Mouse (Mus musculus): ENCODE data around the gene Olfr548-ps1. TPM values are rescaled to one million over a fixed set of nuclear protein-coding genes. Genes with fewer than 3 reads are reported as not detected.
"Not testable (repeated sequence)": the region's sequence is repeated elsewhere in the genome, so short reads cannot be mapped to it uniquely, and the experiment has no call there.

Olfr548-ps1 gene
- polyA plus RNA-seq (2015; fragmentation: Nextera tagmentation; extraction: Ambion mirVana) = not detected in 2 replicates

DNA sequence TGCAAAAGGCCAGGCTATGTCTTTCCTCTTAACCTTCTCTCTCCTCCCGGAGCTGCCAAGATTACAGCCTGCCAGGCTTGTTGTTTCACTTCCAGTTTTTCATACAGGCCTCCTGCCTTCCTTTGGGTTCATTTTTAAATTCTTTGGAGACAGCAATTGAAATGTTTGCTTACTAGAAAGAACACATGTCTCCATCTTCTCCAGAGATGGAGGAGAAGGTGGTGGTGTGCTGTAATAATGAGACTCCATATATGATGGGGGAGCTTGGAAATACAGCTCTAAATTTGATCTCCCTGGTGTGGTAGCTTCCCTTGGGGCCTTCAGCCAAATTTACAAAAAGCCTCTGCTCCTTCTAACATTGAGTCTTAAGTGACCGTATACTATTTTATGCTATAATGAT lies at the start of gene Olfr548-ps1:
Olfr548-ps1 (plus strand) TSS at position 301 of the 400 bp plus-strand sequence.
- Histone ChIP-seq H3K36me3 (ENCODE audit: control insufficient read depth, insufficient read depth) (no peaks in the 10 kb centered on the region), H3K4me1 (ENCODE audit: control insufficient read depth, low read depth, low read length) (no peaks in the 10 kb centered on the region), H3K4me3 (ENCODE audit: low read depth, low read length) (no peak within 1 kb of the TSS), H3K4me2 (ENCODE audit: low read depth, low read length) (no peak within 1 kb of the TSS), H3K9me3 (replicated peaks; ENCODE audit: control insufficient read depth, low read length) (no peaks in the 10 kb centered on the region), H3K27ac (ENCODE audit: low read length) (no peak within 1 kb of the TSS), H3K9ac (ENCODE audit: low read depth, low read length) (no peak within 1 kb of the TSS), H3K27me3 (ENCODE audit: control insufficient read depth, insufficient read depth, low read depth, low read length) (no peaks in the 10 kb centered on the region)
- no peak for ATAC-seq (ENCODE audit: low read depth)
- 59% methylated on average over 2 of the region's 2 CpGs for WGBS (ENCODE audit: insufficient replicate concordance)

DNA sequence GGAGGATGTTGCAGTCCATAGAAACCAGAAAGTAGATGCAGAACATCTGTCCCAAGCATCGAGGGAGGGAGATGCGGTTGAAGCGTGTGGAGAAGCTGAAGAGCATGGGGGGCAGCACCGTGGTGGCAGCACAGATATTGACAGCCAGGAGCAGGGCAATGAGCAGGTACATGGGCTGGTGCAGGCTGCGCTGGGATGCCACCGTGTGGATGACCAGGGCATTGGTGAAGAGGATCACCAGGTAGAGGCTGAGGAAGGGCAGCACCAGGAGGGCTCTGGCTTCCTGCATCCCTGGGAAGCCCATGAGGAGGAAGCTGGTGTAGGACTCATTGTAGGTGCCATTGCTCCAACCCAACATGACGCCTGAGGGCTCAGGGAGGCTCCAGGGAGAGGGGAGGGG lies 46.3 kb upstream of the Olfr548-ps1 start:
- not testable (repeated sequence) for H3K27ac ChIP-seq (ENCODE audit: low read length); H3K36me3 ChIP-seq (ENCODE audit: control insufficient read depth, insufficient read depth); H3K9ac ChIP-seq (ENCODE audit: low read depth, low read length); ATAC-seq (ENCODE audit: low read depth); H3K9me3 ChIP-seq (replicated peaks; ENCODE audit: control insufficient read depth, low read length); H3K4me3 ChIP-seq (ENCODE audit: low read depth, low read length); H3K27me3 ChIP-seq (ENCODE audit: control insufficient read depth, insufficient read depth, low read depth, low read length); H3K4me1 ChIP-seq (ENCODE audit: control insufficient read depth, low read depth, low read length); H3K4me2 ChIP-seq (ENCODE audit: low read depth, low read length)
- 48% methylated on average over 7 of the region's 7 CpGs for WGBS (ENCODE audit: insufficient replicate concordance)

DNA sequence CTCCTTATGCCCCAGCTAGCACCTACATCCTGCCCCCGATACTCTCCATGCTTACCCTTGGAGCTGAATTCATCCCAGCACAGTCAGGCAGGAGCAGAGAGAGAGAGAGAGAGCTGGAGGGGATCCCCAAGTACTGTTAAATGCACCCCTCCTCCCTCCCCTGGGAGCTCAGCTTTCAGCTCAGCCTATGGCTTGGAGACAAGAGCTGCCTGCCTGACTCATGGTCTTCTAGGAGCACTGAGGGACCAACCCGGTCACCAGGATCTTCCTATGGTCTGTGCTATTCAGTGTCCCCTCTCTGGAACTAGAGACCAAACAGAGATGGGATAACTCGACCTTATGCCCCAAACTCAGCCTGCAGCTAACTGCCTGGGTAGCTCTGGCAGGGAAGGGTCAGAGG lies 41.2 kb upstream of the Olfr548-ps1 start, which contains the start of gene Olfr545:
Olfr545 (minus strand) TSS at position 101 of the 400 bp plus-strand sequence.
- Histone ChIP-seq H3K4me2 (ENCODE audit: low read depth, low read length) (no peak within 1 kb of the TSS), H3K4me1 (ENCODE audit: control insufficient read depth, low read depth, low read length) (no peaks in the 10 kb centered on the region), H3K27ac (ENCODE audit: low read length) (no peak within 1 kb of the TSS), H3K9ac (ENCODE audit: low read depth, low read length) (no peak within 1 kb of the TSS), H3K27me3 (ENCODE audit: control insufficient read depth, insufficient read depth, low read depth, low read length) (no peaks in the 10 kb centered on the region), H3K36me3 (ENCODE audit: control insufficient read depth, insufficient read depth) (no peaks in the 10 kb centered on the region), H3K9me3 (replicated peaks; ENCODE audit: control insufficient read depth, low read length) (no peaks in the 10 kb centered on the region), H3K4me3 (ENCODE audit: low read depth, low read length) (no peak within 1 kb of the TSS)
- 44% methylated on average over 3 of the region's 3 CpGs for WGBS (ENCODE audit: insufficient replicate concordance)
- no peak for ATAC-seq (ENCODE audit: low read depth)

DNA sequence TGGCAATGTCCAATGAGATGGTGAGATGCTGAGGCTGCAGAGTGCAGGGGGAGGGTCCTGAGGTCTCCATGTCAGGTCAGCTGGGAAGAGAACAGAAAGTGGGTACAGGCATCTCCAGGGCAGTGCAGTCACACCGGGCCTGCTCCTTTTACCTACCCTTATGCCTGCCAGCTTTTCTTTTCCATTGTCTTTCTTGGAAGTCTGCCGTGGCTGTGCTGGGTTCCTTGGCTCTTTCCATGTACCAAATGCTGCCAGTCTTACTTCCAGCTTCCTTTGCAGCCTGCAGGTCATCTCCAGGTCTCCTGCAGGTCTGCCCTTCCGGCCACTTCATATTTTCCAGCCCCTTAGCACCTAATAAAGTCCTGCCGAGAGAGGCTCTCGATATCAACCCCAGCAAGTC lies 38.7 kb upstream of the Olfr548-ps1 start:
- H3K27ac ChIP-seq (ENCODE audit: low read length) = no peak overlapping the region
- no peaks in the 10 kb centered on the region for H3K4me1 ChIP-seq (ENCODE audit: control insufficient read depth, low read depth, low read length)
- no peak overlapping the region for H3K4me2 ChIP-seq (ENCODE audit: low read depth, low read length)
- H3K4me3 ChIP-seq (ENCODE audit: low read depth, low read length) = no peak overlapping the region
- WGBS (ENCODE audit: insufficient replicate concordance) = 63% methylated on average over 5 of the region's 5 CpGs
- no peaks in the 10 kb centered on the region for H3K36me3 ChIP-seq (ENCODE audit: control insufficient read depth, insufficient read depth)
- H3K27me3 ChIP-seq (ENCODE audit: control insufficient read depth, insufficient read depth, low read depth, low read length) = no peaks in the 10 kb centered on the region
- H3K9ac ChIP-seq (ENCODE audit: low read depth, low read length) = no peak overlapping the region
- no peaks in the 10 kb centered on the region for H3K9me3 ChIP-seq (replicated peaks; ENCODE audit: control insufficient read depth, low read length)
- ATAC-seq (ENCODE audit: low read depth) = no peak

DNA sequence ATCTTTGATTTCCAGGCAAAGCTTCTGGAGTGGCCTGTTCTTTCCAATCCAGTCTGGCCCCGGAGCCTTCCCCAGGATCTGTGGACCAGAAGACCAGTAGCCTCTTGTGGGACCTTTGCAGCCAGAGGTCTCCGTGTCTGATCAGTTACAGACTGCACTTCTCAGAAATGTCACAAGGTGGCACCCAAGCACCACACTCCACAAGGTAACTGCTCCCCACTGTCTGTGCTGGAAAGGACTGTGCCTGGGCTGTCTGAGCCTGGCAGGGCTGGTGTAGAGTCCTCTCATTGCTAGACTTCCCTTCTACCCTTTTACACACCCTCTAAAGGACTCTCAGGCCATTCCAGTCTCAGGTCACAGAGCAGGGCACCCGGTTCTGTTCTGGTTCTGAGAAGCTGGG lies 33.8 kb upstream of the Olfr548-ps1 start:
- 34% methylated on average over 3 of the region's 3 CpGs for WGBS (ENCODE audit: insufficient replicate concordance)
- Histone ChIP-seq H3K36me3 (ENCODE audit: control insufficient read depth, insufficient read depth) (no peaks in the 10 kb centered on the region), H3K9me3 (replicated peaks; ENCODE audit: control insufficient read depth, low read length) (no peaks in the 10 kb centered on the region), H3K4me2 (ENCODE audit: low read depth, low read length) (no peak overlapping the region), H3K9ac (ENCODE audit: low read depth, low read length) (no peak overlapping the region), H3K4me3 (ENCODE audit: low read depth, low read length) (no peak overlapping the region), H3K27ac (ENCODE audit: low read length) (no peak overlapping the region), H3K4me1 (ENCODE audit: control insufficient read depth, low read depth, low read length) (no peaks in the 10 kb centered on the region), H3K27me3 (ENCODE audit: control insufficient read depth, insufficient read depth, low read depth, low read length) (no peaks in the 10 kb centered on the region; the same call in 1 of the 2 replicates)
- ATAC-seq (ENCODE audit: low read depth) = peak; percentile 30; the same call in 1 of the 2 replicates

DNA sequence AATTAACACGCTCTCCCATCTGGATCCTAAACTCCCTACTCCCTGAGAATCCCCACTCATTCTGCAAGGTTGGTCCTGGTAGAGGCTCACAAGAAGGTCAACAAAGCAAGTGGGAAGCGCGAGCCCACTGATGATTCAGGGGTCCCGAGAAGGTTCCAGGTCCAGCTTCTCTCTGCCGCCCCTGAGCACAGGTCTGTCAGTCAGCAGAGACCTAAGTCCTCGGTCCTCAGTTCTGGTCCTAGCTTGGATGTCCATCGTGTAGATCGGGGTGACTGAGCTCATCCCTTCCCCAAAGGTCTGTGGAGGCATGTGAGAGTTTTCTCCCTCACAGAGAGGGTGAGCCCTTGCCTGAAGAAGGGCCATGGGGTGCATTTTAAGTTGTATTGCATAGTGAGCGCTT lies 32.6 kb upstream of the Olfr548-ps1 start:
- Histone ChIP-seq H3K27me3 (ENCODE audit: control insufficient read depth, insufficient read depth, low read depth, low read length) (no peaks in the 10 kb centered on the region; the same call in 1 of the 2 replicates), H3K9ac (ENCODE audit: low read depth, low read length) (no peak overlapping the region), H3K9me3 (replicated peaks; ENCODE audit: control insufficient read depth, low read length) (no peaks in the 10 kb centered on the region), H3K27ac (ENCODE audit: low read length) (no peak overlapping the region), H3K4me2 (ENCODE audit: low read depth, low read length) (no peak overlapping the region), H3K4me3 (ENCODE audit: low read depth, low read length) (no peak overlapping the region), H3K4me1 (ENCODE audit: control insufficient read depth, low read depth, low read length) (no peaks in the 10 kb centered on the region), H3K36me3 (ENCODE audit: control insufficient read depth, insufficient read depth) (no peaks in the 10 kb centered on the region)
- WGBS (ENCODE audit: insufficient replicate concordance) = 59% methylated on average over 9 of the region's 9 CpGs
- ATAC-seq (ENCODE audit: low read depth) = no peak

DNA sequence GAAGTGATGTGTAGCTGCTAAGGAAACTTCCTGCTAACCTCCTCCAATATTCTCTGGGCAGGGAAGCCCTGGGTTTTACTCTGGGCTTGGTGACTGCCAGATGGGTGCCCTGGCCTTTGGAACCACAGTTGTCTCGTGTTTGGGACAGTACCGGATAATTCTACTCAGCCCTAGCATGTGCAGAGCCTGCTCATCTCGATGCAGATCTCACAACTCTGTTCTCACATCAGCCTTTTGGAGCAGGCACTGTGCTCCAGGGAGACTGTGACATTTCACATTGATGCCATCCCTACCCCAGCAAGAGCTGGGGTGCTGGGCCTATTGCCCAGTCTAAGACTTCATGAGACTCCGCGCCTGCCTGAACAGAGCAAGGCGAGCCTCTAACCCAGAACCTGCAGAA lies 32.0 kb upstream of the Olfr548-ps1 start:
- no peak overlapping the region for H3K27ac ChIP-seq (ENCODE audit: low read length)
- H3K36me3 ChIP-seq (ENCODE audit: control insufficient read depth, insufficient read depth) = no peaks in the 10 kb centered on the region
- H3K9ac ChIP-seq (ENCODE audit: low read depth, low read length) = no peak overlapping the region
- H3K4me2 ChIP-seq (ENCODE audit: low read depth, low read length) = no peak overlapping the region
- H3K9me3 ChIP-seq (replicated peaks; ENCODE audit: control insufficient read depth, low read length) = no peaks in the 10 kb centered on the region
- H3K4me3 ChIP-seq (ENCODE audit: low read depth, low read length) = no peak overlapping the region
- no peaks in the 10 kb centered on the region; the same call in 1 of the 2 replicates for H3K27me3 ChIP-seq (ENCODE audit: control insufficient read depth, insufficient read depth, low read depth, low read length)
- ATAC-seq (ENCODE audit: low read depth) = no peak
- H3K4me1 ChIP-seq (ENCODE audit: control insufficient read depth, low read depth, low read length) = no peaks in the 10 kb centered on the region
- WGBS (ENCODE audit: insufficient replicate concordance) = 76% methylated on average over 6 of the region's 6 CpGs

DNA sequence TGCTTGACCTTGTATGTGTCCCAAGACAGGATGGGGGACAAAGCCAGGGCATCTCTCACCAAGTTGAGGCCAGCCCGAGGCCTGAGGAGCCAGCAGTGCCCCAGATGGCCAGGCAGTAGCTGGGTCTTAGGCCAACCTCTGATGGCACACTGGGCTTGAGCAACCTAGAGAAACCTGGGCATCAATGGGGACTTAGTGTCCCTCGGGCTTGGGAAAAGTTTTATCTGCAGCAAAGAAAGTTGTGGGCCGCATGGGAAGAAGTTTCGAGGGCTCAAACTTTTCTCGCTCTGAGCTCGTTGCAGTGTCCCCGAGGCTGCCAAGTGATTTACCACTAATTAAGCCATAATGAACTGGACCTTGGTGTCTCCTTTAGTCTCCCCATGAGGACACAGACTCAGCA lies 31.0 kb upstream of the Olfr548-ps1 start:
- Histone ChIP-seq H3K4me3 (ENCODE audit: low read depth, low read length) (no peak overlapping the region), H3K9ac (ENCODE audit: low read depth, low read length) (no peak overlapping the region), H3K27ac (ENCODE audit: low read length) (no peak overlapping the region), H3K4me1 (ENCODE audit: control insufficient read depth, low read depth, low read length) (no peaks in the 10 kb centered on the region), H3K9me3 (replicated peaks; ENCODE audit: control insufficient read depth, low read length) (no peaks in the 10 kb centered on the region), H3K4me2 (ENCODE audit: low read depth, low read length) (no peak overlapping the region), H3K27me3 (ENCODE audit: control insufficient read depth, insufficient read depth, low read depth, low read length) (no peaks in the 10 kb centered on the region; the same call in 1 of the 2 replicates), H3K36me3 (ENCODE audit: control insufficient read depth, insufficient read depth) (no peaks in the 10 kb centered on the region)
- ATAC-seq (ENCODE audit: low read depth) = no peak
- WGBS (ENCODE audit: insufficient replicate concordance) = 62% methylated on average over 7 of the region's 7 CpGs

DNA sequence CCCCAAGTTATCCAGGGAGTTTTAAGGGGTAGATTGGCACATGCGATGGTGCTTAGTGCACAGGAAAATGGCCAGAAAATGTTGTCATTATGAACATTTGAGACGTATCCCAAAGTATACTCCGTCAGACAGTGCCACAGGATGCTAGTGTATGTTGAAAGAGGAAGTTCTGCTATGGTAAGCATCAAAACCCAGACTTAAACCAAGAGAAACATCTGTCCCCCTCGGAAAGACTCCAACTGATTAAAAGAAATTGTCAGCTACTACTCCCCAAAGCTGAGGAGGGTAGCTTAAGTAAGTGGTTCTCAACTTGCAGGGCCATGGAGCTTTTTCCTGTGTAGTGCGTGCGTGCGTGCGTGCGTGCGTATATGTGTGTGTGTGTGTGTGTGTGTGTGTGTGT lies 28.8 kb upstream of the Olfr548-ps1 start:
- Histone ChIP-seq H3K4me1 (ENCODE audit: control insufficient read depth, low read depth, low read length) (no peaks in the 10 kb centered on the region), H3K36me3 (ENCODE audit: control insufficient read depth, insufficient read depth) (no peaks in the 10 kb centered on the region), H3K27ac (ENCODE audit: low read length) (no peak overlapping the region), H3K4me2 (ENCODE audit: low read depth, low read length) (no peak overlapping the region), H3K9me3 (replicated peaks; ENCODE audit: control insufficient read depth, low read length) (no peaks in the 10 kb centered on the region), H3K4me3 (ENCODE audit: low read depth, low read length) (no peak overlapping the region), H3K27me3 (ENCODE audit: control insufficient read depth, insufficient read depth, low read depth, low read length) (no peaks in the 10 kb centered on the region; the same call in 1 of the 2 replicates), H3K9ac (ENCODE audit: low read depth, low read length) (no peak overlapping the region)
- ATAC-seq (ENCODE audit: low read depth) = no peak
- WGBS (ENCODE audit: insufficient replicate concordance) = 53% methylated on average over 10 of the region's 10 CpGs
